Mouse (Mus musculus): ENCODE data around the gene Olfr170.
"Not testable (repeated sequence)": the region's sequence is repeated elsewhere in the genome, so short reads cannot be mapped to it uniquely, and the experiment has no call there.

Olfr170 gene

GRCm38 (mm10) chr16:19611782-19612181, at the start of gene Olfr170:
Gene Olfr170, minus strand, starts transcription at chr16:19611882.
- not testable (repeated sequence) for DNase-seq (ENCODE audit: low spot score in 2 of 2)

- no peak for DNase-seq (ENCODE audit: low spot score in 2 of 2)
These were observed 18.1 kb upstream of the Olfr170 start, which contains the start of gene Olfr171 for GRCm38 (mm10) chr16:19629816-19630215. Gene Olfr171, minus strand, starts transcription at chr16:19629916.

GRCm38 (mm10) chr16:19603166-19603565, 8.5 kb downstream of the Olfr170 start:
- DNase-seq (ENCODE audit: low spot score in 2 of 2), result no peak

GRCm38 (mm10) chr16:19571709-19572108, 40.0 kb downstream of the Olfr170 start, which contains the start of gene Olfr169:
Gene Olfr169, minus strand, starts transcription at chr16:19571809.
- DNase-seq (ENCODE audit: low spot score in 2 of 2), result not testable (repeated sequence)
